Mouse (Mus musculus): ENCODE data around the gene Tusc2. TPM values are rescaled to one million over a fixed set of nuclear protein-coding genes. Genes with fewer than 3 reads are reported as not detected.
A peak's percentile ranks its signal among the peaks of the same experiment; 100 is the strongest.

The Tusc2 gene
- total RNA-seq, 2 experiments from 2014 or later = 45.2 to 52.5 TPM

DNA sequence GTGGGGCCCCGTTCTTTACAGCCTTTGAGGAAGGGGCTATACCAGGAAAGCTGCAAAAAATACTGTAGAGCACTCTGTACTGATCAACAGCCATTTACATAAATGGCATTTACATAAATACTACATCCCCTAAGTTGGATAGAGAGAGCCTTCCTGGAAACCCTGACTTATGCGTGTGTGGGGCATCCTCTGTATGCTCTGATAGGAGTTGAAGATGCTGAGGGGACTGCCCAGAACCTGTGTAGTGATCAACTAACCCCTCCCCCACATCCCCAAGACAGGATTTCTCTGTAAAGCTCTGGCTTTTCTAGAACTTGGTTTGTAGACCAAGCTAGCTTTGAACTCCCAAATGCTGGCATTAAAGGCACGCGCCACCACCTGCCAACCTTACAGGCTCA is 46.4 kb downstream of the Tusc2 start:
- DNase-seq = no peak

DNA sequence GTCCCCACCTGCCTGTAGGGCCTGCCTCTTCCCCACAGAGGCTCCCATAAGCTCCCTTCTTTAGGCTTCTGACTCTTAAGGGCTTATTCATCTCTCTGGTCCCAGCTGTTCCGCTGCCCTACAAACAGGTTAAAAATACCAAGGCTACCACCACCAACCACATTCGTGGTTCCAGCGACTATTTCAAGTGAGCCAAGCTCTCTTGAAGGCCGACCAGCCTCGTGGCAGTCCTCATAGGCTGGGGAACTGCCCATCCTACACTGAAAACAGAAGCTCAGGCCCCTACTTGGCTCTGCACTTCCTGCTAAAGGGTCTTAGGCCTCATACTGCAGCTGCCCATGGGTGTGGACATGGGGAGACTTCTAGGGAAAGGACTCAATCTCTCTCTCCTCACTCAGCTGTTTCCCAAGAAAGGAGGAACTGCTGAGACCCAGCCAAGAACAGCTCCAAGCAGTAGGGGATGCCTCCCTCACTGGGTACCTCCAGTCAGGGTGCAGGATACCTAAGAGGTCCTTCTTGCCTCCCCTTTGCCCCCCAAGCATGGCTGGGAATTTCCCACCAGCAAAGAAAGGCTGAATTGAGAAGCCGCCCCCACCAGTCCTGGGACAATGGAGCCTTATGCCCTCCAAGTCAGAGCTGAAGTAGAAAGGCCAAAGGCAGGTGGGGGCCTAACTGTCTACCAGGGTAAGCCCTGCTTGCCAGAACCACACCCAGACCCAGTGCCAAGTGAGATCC is 48.6 kb downstream of the Tusc2 start:
- no peak for DNase-seq

GRCm38 (mm10) chr9:107612191-107612944 is 49.3 kb downstream of the Tusc2 start:
- peak; percentile 100 for DNase-seq

DNA sequence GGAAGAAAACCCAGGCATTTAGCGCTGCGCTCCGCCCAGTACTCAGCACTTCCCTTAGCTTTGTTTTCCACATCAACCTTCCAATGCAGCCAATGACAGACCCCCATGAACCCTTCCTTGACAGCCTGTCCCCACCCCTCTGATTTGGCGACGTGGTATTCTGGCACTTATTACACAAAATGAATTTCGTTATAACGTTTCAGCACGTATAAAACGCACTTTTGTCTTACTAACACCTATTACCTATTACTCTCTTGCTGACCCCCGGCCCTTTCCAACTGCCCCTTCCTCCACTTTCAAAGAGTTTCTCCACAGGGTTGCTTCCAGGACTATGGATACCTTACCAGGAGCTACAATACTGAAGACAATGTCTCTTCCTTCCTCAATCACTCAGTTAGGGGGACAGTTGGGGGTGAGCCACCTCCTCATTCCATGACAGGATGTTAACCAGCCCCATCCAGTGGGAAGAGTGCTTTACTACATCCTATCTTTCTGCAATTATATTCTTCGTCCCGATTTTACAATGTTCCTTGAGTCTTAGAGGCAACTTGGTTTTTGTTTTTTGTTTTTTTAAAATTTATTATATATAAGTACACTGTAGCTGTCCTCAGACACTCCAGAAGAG is 50.0 kb downstream of the Tusc2 start:
- peak in 1 of 2 experiments; percentile 27 for DNase-seq

- no peak for DNase-seq
Observed at GRCm38 (mm10) chr9:107615035-107615434, 52.0 kb downstream of the Tusc2 start.

Other genes with a start within 250 kb of the Tusc2 start
- 10 to 100 TPM; 15.6 to 16.1 TPM for gene Hemk1, start 224.9 kb upstream of the Tusc2 start, total RNA-seq (2021)
- gene 6430571L13Rik, start 222.7 kb upstream of the Tusc2 start, total RNA-seq (2021) = 1 to 10 TPM; 1.2 to 1.3 TPM
- 1 to 10 TPM; 4.9 to 5.2 TPM for gene Cacna2d2, start 163.6 kb upstream of the Tusc2 start, total RNA-seq (2021)
- gene Tmem115, start 29.3 kb upstream of the Tusc2 start, total RNA-seq (2021) = 10 to 100 TPM; 43.7 to 49.9 TPM
- gene Cyb561d2, start 21.1 kb upstream of the Tusc2 start, total RNA-seq (2021) = 10 to 100 TPM; 16.7 to 27.4 TPM
- 10 to 100 TPM; 27.9 to 29.2 TPM for gene Nprl2, start 21.0 kb upstream of the Tusc2 start, total RNA-seq (2021)
- under 1 TPM; 0.20 to 0.66 TPM for gene Zmynd10, start 16.0 kb upstream of the Tusc2 start, total RNA-seq (2021)
- gene Rassf1, start 11.7 kb upstream of the Tusc2 start, total RNA-seq (2021) = 10 to 100 TPM; 20.4 to 21.6 TPM
- gene Hyal2, start 4.7 kb downstream of the Tusc2 start, total RNA-seq (2021) = 10 to 100 TPM; 35.8 to 37.8 TPM
- gene Hyal1, start 13.7 kb downstream of the Tusc2 start, total RNA-seq (2021) = 10 to 100 TPM in 1 of 2 experiments, 1 to 10 TPM in 1; 8.6 to 10.1 TPM
- gene Naa80, start 15.6 kb downstream of the Tusc2 start, total RNA-seq (2021) = 10 to 100 TPM; 14.5 to 19.5 TPM
- 1 to 10 TPM in 1 of 2 experiments, under 1 TPM in 1; 0.99 to 1.6 TPM for gene Hyal3, start 17.6 kb downstream of the Tusc2 start, total RNA-seq (2021)
- 10 to 100 TPM; 37.8 to 43.1 TPM for gene Ifrd2, start 24.4 kb downstream of the Tusc2 start, total RNA-seq (2021)
- gene Sema3b, start 46.0 kb downstream of the Tusc2 start, total RNA-seq (2021) = 1 to 10 TPM; 4.6 to 8.4 TPM
- 100 to 1,000 TPM; 221 to 245 TPM for gene Gnai2, start 72.1 kb downstream of the Tusc2 start, total RNA-seq (2021)
- gene Slc38a3, start 106.3 kb downstream of the Tusc2 start, total RNA-seq (2021) = 1 to 10 TPM in 1 of 2 experiments, under 1 TPM in 1; 0.30 to 1.0 TPM
- gene Gnat1, start 116.5 kb downstream of the Tusc2 start, total RNA-seq (2021) = not detected
- 10 to 100 TPM; 22.6 to 41.3 TPM for gene Sema3f, start 147.2 kb downstream of the Tusc2 start, total RNA-seq (2021)
- 100 to 1,000 TPM in 1 of 2 experiments, 10 to 100 TPM in 1; 91.6 to 126 TPM for gene Rbm5, start 207.7 kb downstream of the Tusc2 start, total RNA-seq (2021)

All from adrenal gland, postnatal 36 days (tissue).